Mouse (Mus musculus) ES-Bruce4 (cell line): Measurements from ENCODE around the gene Slc22a5.

Experiments used
- CTCF ChIP-seq: IDR thresholded peaks from one replicate; pipeline ENCODE4 v1.8.1; 2011; ENCODE audit warnings: low read depth, low read length
- POLR2A ChIP-seq: IDR thresholded peaks from one replicate; pipeline ENCODE4 v1.8.1; 2011; ENCODE audit warnings: low read length; ENCODE audit not compliant: insufficient read depth

- TF ChIP-seq CTCF (no peak), POLR2A (no peak)
Observed at GRCm38 (mm10) chr11:53818794-53819193, 72.7 kb downstream of the Slc22a5 start.
